Mouse (Mus musculus): ENCODE measurements around the gene Gm49369. TPM values are rescaled to one million over a fixed set of nuclear protein-coding genes. Genes with fewer than 3 reads are reported as not detected.

Gm49369 gene
- polyA plus RNA-seq (2014; fragmentation: Illumina TruSeq; extraction: RNeasy Lipid Tissue Mini Kit (QIAGEN cat#74804); ENCODE audit: low read depth, low replicate concordance) = not detected

DNA sequence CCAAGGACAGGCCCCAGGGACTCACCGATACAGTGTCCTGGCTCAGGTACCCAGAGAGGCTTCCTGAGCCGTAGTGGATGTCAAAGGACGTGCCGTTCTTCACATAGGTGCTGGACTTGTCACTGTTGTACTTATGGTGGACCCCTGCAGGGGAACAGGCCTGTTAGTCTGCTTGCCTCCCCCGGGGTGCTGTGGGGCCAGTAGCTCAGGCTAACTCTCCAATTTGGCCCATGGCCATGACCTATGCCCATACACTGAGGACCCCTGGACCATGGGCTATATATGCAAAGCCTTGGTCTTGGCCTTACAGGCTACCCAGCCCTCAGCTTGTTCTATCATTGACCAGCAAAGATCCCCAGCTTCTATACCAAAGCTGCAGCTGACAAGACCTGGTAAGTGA, at the start of gene Gm49369:
TSS of gene Gm49369 (minus strand) at position 101 of the 400 bp plus-strand sequence.

GRCm38 (mm10) chr7:142387419-142388148, 5.1 kb upstream of the Gm49369 start, which contains the start of gene Ctsd:
Gene Ctsd (minus strand): TSS chr7:142388038.

GRCm38 (mm10) chr7:142373641-142374412, 8.6 kb downstream of the Gm49369 start, which contains the start of gene Ifitm10:
Gene Ifitm10 (minus strand): TSS chr7:142373753.

Other genes starting within 250 kb of the Gm49369 start
- not detected for gene Gm39115, start 246.6 kb downstream of the Gm49369 start, polyA plus RNA-seq (2014; fragmentation: Illumina TruSeq; extraction: RNeasy Lipid Tissue Mini Kit (QIAGEN cat#74804); ENCODE audit: low read depth, low replicate concordance)
- not detected for gene Gm45337, start 238.1 kb downstream of the Gm49369 start, polyA plus RNA-seq (2014; fragmentation: Illumina TruSeq; extraction: RNeasy Lipid Tissue Mini Kit (QIAGEN cat#74804); ENCODE audit: low read depth, low replicate concordance)
- not detected for gene Gm29735, start 225.6 kb downstream of the Gm49369 start, polyA plus RNA-seq (2014; fragmentation: Illumina TruSeq; extraction: RNeasy Lipid Tissue Mini Kit (QIAGEN cat#74804); ENCODE audit: low read depth, low replicate concordance)
- not detected for gene Gm4553, start 216.9 kb downstream of the Gm49369 start, polyA plus RNA-seq (2014; fragmentation: Illumina TruSeq; extraction: RNeasy Lipid Tissue Mini Kit (QIAGEN cat#74804); ENCODE audit: low read depth, low replicate concordance)
- not detected for gene Krtap5-2, start 206.7 kb downstream of the Gm49369 start, polyA plus RNA-seq (2014; fragmentation: Illumina TruSeq; extraction: RNeasy Lipid Tissue Mini Kit (QIAGEN cat#74804); ENCODE audit: low read depth, low replicate concordance)
- not detected for gene Gm10153, start 192.3 kb downstream of the Gm49369 start, polyA plus RNA-seq (2014; fragmentation: Illumina TruSeq; extraction: RNeasy Lipid Tissue Mini Kit (QIAGEN cat#74804); ENCODE audit: low read depth, low replicate concordance)
- not detected for gene Krtap5-3, start 181.3 kb downstream of the Gm49369 start, polyA plus RNA-seq (2014; fragmentation: Illumina TruSeq; extraction: RNeasy Lipid Tissue Mini Kit (QIAGEN cat#74804); ENCODE audit: low read depth, low replicate concordance)
- gene Gm7579, start 170.8 kb downstream of the Gm49369 start, polyA plus RNA-seq (2014; fragmentation: Illumina TruSeq; extraction: RNeasy Lipid Tissue Mini Kit (QIAGEN cat#74804); ENCODE audit: low read depth, low replicate concordance) = not detected
- gene Krtap5-5, start 152.7 kb downstream of the Gm49369 start, polyA plus RNA-seq (2014; fragmentation: Illumina TruSeq; extraction: RNeasy Lipid Tissue Mini Kit (QIAGEN cat#74804); ENCODE audit: low read depth, low replicate concordance) = not detected
- gene Gm40460, start 141.6 kb downstream of the Gm49369 start, polyA plus RNA-seq (2014; fragmentation: Illumina TruSeq; extraction: RNeasy Lipid Tissue Mini Kit (QIAGEN cat#74804); ENCODE audit: low read depth, low replicate concordance) = not detected
- not detected for gene Gm2431, start 124.3 kb downstream of the Gm49369 start, polyA plus RNA-seq (2014; fragmentation: Illumina TruSeq; extraction: RNeasy Lipid Tissue Mini Kit (QIAGEN cat#74804); ENCODE audit: low read depth, low replicate concordance)
- gene Gm4559, start 108.3 kb downstream of the Gm49369 start, polyA plus RNA-seq (2014; fragmentation: Illumina TruSeq; extraction: RNeasy Lipid Tissue Mini Kit (QIAGEN cat#74804); ENCODE audit: low read depth, low replicate concordance) = not detected
- not detected for gene Krtap5-1, start 85.5 kb downstream of the Gm49369 start, polyA plus RNA-seq (2014; fragmentation: Illumina TruSeq; extraction: RNeasy Lipid Tissue Mini Kit (QIAGEN cat#74804); ENCODE audit: low read depth, low replicate concordance)
- not detected for gene Krtap5-4, start 79.1 kb downstream of the Gm49369 start, polyA plus RNA-seq (2014; fragmentation: Illumina TruSeq; extraction: RNeasy Lipid Tissue Mini Kit (QIAGEN cat#74804); ENCODE audit: low read depth, low replicate concordance)
- gene Ifitm10, start 8.9 kb downstream of the Gm49369 start, polyA plus RNA-seq (2014; fragmentation: Illumina TruSeq; extraction: RNeasy Lipid Tissue Mini Kit (QIAGEN cat#74804); ENCODE audit: low read depth, low replicate concordance) = 2.7 TPM
- 1,183 TPM for gene Ctsd, start 5.4 kb upstream of the Gm49369 start, polyA plus RNA-seq (2014; fragmentation: Illumina TruSeq; extraction: RNeasy Lipid Tissue Mini Kit (QIAGEN cat#74804); ENCODE audit: low read depth, low replicate concordance)
- gene Syt8, start 52.2 kb upstream of the Gm49369 start, polyA plus RNA-seq (2014; fragmentation: Illumina TruSeq; extraction: RNeasy Lipid Tissue Mini Kit (QIAGEN cat#74804); ENCODE audit: low read depth, low replicate concordance) = not detected
- gene Tnni2, start 59.1 kb upstream of the Gm49369 start, polyA plus RNA-seq (2014; fragmentation: Illumina TruSeq; extraction: RNeasy Lipid Tissue Mini Kit (QIAGEN cat#74804); ENCODE audit: low read depth, low replicate concordance) = 8.8 TPM
- 88.0 TPM for gene Lsp1, start 78.1 kb upstream of the Gm49369 start, polyA plus RNA-seq (2014; fragmentation: Illumina TruSeq; extraction: RNeasy Lipid Tissue Mini Kit (QIAGEN cat#74804); ENCODE audit: low read depth, low replicate concordance)
- gene Tnnt3, start 116.2 kb upstream of the Gm49369 start, polyA plus RNA-seq (2014; fragmentation: Illumina TruSeq; extraction: RNeasy Lipid Tissue Mini Kit (QIAGEN cat#74804); ENCODE audit: low read depth, low replicate concordance) = 0.97 TPM
- gene Mrpl23, start 150.0 kb upstream of the Gm49369 start, polyA plus RNA-seq (2014; fragmentation: Illumina TruSeq; extraction: RNeasy Lipid Tissue Mini Kit (QIAGEN cat#74804); ENCODE audit: low read depth, low replicate concordance) = 94.6 TPM